Mouse (Mus musculus) thymus, adult 2 months (tissue): Measurements from ENCODE around the gene Tap2.
A peak's percentile ranks its signal among the peaks of the same experiment; 100 is the strongest.

Source experiments
- CTCF ChIP-seq: fragments of 200-500 bp; IDR thresholded peaks from 2 replicates; pipeline ENCODE4 v1.5.1; 2012; ENCODE audit warnings: mild to moderate bottlenecking, control low read depth, low read length, moderate library complexity, borderline replicate concordance; ENCODE audit not compliant: control insufficient read depth, poor library complexity, insufficient read depth; ENCODE audit errors: extremely low read depth
- POLR2A ChIP-seq: fragments of 200-500 bp; IDR thresholded peaks from 2 replicates; pipeline ENCODE4 v1.6.1; 2012; ENCODE audit warnings: mild to moderate bottlenecking, low read length, control low read depth, moderate library complexity; ENCODE audit not compliant: control insufficient read depth, poor library complexity, insufficient read depth; ENCODE audit errors: extremely low read depth

DNA sequence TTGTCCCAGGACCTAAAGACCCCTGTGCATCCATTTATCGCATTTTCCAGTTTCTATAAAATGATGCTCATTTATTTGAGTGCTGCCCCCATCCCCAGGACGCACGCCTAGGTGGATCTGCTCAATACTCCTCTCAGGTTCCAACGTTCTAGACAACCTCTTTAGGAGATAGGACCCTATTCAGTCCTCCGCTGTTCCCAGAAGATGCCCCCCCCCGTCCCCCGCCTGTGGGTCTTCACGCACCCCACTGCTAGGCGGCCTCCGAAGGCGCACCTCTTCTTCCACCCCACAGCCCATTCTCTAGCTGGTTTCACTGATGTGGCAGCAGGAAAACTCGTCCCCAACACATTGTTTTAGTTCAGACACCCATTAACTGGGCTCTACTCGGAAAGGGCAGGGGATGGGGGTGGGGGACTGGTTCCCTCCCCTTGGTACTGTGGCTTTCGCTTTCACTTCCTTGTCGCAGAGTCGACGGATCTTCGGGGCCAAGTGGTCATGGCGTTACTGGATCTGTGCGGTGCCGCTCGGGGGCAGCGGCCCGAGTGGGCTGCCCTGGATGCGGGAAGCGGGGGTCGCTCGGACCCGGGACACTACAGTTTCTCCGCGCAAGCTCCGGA lies 5.3 kb upstream of the Tap2 start:
- TF ChIP-seq CTCF (peak; percentile 37; the same call in 1 of the 2 replicates), POLR2A (peak; percentile 75; the same call in 1 of the 2 replicates)
